9 mouse cellular contexts compared by ENCODE assay signal in the genomic region with DNA sequence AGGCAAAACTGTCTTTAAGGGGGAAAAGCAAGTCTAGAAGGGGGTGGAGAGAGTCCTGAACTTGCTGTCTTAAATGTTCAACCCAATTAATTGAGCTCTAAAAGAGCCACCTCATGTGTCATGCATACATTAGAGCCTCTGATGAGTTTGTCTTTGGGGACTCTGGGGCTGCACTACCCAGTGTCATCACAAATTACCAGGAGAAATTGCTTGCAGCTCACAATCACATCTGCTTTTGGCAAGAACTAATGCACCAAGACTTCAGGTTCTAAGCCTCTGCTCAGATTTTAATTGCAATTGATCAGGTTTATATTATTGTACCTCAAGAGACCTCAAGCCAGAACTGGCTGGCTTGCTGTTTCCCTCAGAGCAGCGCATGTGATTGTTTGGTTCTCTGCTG. TPM values are rescaled to one million over a fixed set of nuclear protein-coding genes. Genes with fewer than 3 reads are reported as not detected.
A peak's percentile ranks its signal among the peaks of the same experiment; 100 is the strongest.
DNase-seq lines count a peak whose midpoint lies in the region; ATAC-seq and TF ChIP-seq lines count a peak whose summit lies in the region.
"Had no signal": no experiment of that assay in that cellular context is flagged by ENCODE, and none has a peak within 500 bp of the region (broad histone marks: within the 10 kb centered on the region; RNA-seq: fewer than 3 reads in every experiment).

No protein-coding gene starts in this region.

- peak; percentile 25 to 59 for DNase-seq in cerebellum, adult 18-20 months
- DNase-seq in cerebellum, adult 9-11 months: no peak
- no peak for DNase-seq in layer of hippocampus, adult 2 months (ENCODE audit: low spot score in 2 of 2)
- DNase-seq in layer of hippocampus, adult 9-10 months (ENCODE audit: low spot score): no peak

- H3K4me3 ChIP-seq in layer of hippocampus, adult 2 months: peak overlapping the region; percentile 29
- H3K4me3 ChIP-seq in embryonic facial prominence, embryonic 12.5 days: no peak overlapping the region
- H3K4me3 ChIP-seq in neural tube, embryonic 15.5 days (replicated peaks): no peak overlapping the region
- H3K4me3 ChIP-seq in liver, embryonic 12.5 days: no peak overlapping the region

- no peak for TF ChIP-seq CTCF in layer of hippocampus, adult 2 months (conservative IDR thresholded peaks at IDR 0.05)

- no peaks in the 10 kb centered on the region for H3K36me3 ChIP-seq in embryonic facial prominence, embryonic 12.5 days
- no peaks in the 10 kb centered on the region for H3K36me3 ChIP-seq in neural tube, embryonic 15.5 days
- H3K36me3 ChIP-seq in liver, embryonic 12.5 days: no peaks in the 10 kb centered on the region

- H3K27me3 ChIP-seq in embryonic facial prominence, embryonic 12.5 days: no peaks in the 10 kb centered on the region
- no peaks in the 10 kb centered on the region for H3K27me3 ChIP-seq in neural tube, embryonic 15.5 days (replicated peaks)
- no peaks in the 10 kb centered on the region for H3K27me3 ChIP-seq in liver, embryonic 12.5 days (replicated peaks)

- WGBS in embryonic facial prominence, embryonic 12.5 days: 54% methylated on average over 1 of the region's 1 CpGs
- WGBS in neural tube, embryonic 15.5 days: 49% methylated on average over 1 of the region's 1 CpGs
- WGBS in liver, embryonic 12.5 days (ENCODE audit: insufficient replicate concordance): 55% methylated on average over 1 of the region's 1 CpGs

- ATAC-seq in embryonic facial prominence, embryonic 12.5 days (ENCODE audit: insufficient number of reproducible peaks, insufficient read depth, low FRiP score, low TSS enrichment): no peak
- no peak for ATAC-seq in neural tube, embryonic 15.5 days (ENCODE audit: low FRiP score)
- ATAC-seq in liver, embryonic 12.5 days: no peak
- no peak for ATAC-seq in inflammation-experienced regulatory T-cells, adult 6 months

- H3K9ac ChIP-seq in embryonic facial prominence, embryonic 12.5 days: no peak overlapping the region
- no peak overlapping the region for H3K9ac ChIP-seq in neural tube, embryonic 15.5 days (replicated peaks)
- no peak overlapping the region for H3K9ac ChIP-seq in liver, embryonic 12.5 days

- no peak overlapping the region; the same call in 1 of the 2 replicates for H3K27ac ChIP-seq in layer of hippocampus, adult 2 months
- no peak overlapping the region for H3K27ac ChIP-seq in embryonic facial prominence, embryonic 12.5 days
- no peak overlapping the region for H3K27ac ChIP-seq in neural tube, embryonic 15.5 days (replicated peaks)
- no peak overlapping the region for H3K27ac ChIP-seq in liver, embryonic 12.5 days

- peaks cover 9% of the 10 kb centered on the region for H3K4me1 ChIP-seq in embryonic facial prominence, embryonic 12.5 days
- H3K4me1 ChIP-seq in neural tube, embryonic 15.5 days: peaks cover 20% of the 10 kb centered on the region
- 0 out of 2 replicates have a peak, but pooled peaks cover 4% of the 10 kb centered on the region for H3K4me1 ChIP-seq in liver, embryonic 12.5 days

- H3K9me3 ChIP-seq in embryonic facial prominence, embryonic 12.5 days: no peaks in the 10 kb centered on the region
- H3K9me3 ChIP-seq in neural tube, embryonic 15.5 days (replicated peaks): no peaks in the 10 kb centered on the region
- no peaks in the 10 kb centered on the region for H3K9me3 ChIP-seq in liver, embryonic 12.5 days (replicated peaks)

- peak overlapping the region; percentile 15; the same call in 1 of the 2 replicates for H3K4me2 ChIP-seq in embryonic facial prominence, embryonic 12.5 days (replicated peaks)
- peak overlapping the region; percentile 28 for H3K4me2 ChIP-seq in neural tube, embryonic 15.5 days
- no peak overlapping the region for H3K4me2 ChIP-seq in liver, embryonic 12.5 days

RNA-seq across cellular contexts. Expression of a gene that starts 4.1 kb away (rescaled TPM):
- 10 to 100 TPM; 79.8 to 84.4 TPM for total RNA-seq in layer of hippocampus, adult 2 months (2021)
- 22.8 and 23.2 TPM in 2 replicates for polyA plus RNA-seq in embryonic facial prominence, embryonic 12.5 days (2016; fragmentation: Nextera tagmentation; extraction: Ambion mirVana)
- polyA plus RNA-seq in neural tube, embryonic 15.5 days (2015; fragmentation: Nextera tagmentation; extraction: Ambion mirVana): 22.7 and 28.7 TPM in 2 replicates
- 1.1 and 1.2 TPM in 2 replicates for polyA plus RNA-seq in liver, embryonic 12.5 days (2016; fragmentation: Nextera tagmentation; extraction: Ambion mirVana)
- polyA plus RNA-seq in inflammation-experienced regulatory T-cells, adult 6 months (2017; shearing (Covaris generic)): under 1 TPM in 2 of 3 experiments, not detected in 1; 0.77 to 0.86 TPM
- total RNA-seq: megakaryocyte progenitor cell, adult 5-6 weeks had no signal

Comparison
In these comparisons a context has a peak if more than half of its experiments do, and no peak if none do; other contexts are left out.
1. DNase-seq: peak in cerebellum, adult 18-20 months (2 of 2); none in cerebellum, adult 9-11 months (single experiment), layer of hippocampus, adult 2 months (0 of 2) and layer of hippocampus, adult 9-10 months (single experiment).
2. RNA of a gene that starts 4.1 kb away (polyA plus RNA-seq): 22.8 to 23.2 TPM in embryonic facial prominence, embryonic 12.5 days and 22.7 to 28.7 TPM in neural tube, embryonic 15.5 days; 1.1 to 1.2 TPM in liver, embryonic 12.5 days and 0.77 to 0.86 TPM in inflammation-experienced regulatory T-cells, adult 6 months; every median in the first group is over 10 times any median in the second.